Mouse (Mus musculus) fibroblast of lung, adult 2 months (primary cell): ENCODE data around the gene Fmo4.
A peak's percentile ranks its signal among the peaks of the same experiment; 100 is the strongest.
"Not testable (repeated sequence)": the region's sequence is repeated elsewhere in the genome, so short reads cannot be mapped to it uniquely, and the experiment has no call there.

ENCODE experiments used
- DNase-seq: peaks from one replicate; pipeline ENCODE4 v3.0.0-alpha.2; 2011; ENCODE audit warnings: low read depth

The Fmo4 gene

DNA sequence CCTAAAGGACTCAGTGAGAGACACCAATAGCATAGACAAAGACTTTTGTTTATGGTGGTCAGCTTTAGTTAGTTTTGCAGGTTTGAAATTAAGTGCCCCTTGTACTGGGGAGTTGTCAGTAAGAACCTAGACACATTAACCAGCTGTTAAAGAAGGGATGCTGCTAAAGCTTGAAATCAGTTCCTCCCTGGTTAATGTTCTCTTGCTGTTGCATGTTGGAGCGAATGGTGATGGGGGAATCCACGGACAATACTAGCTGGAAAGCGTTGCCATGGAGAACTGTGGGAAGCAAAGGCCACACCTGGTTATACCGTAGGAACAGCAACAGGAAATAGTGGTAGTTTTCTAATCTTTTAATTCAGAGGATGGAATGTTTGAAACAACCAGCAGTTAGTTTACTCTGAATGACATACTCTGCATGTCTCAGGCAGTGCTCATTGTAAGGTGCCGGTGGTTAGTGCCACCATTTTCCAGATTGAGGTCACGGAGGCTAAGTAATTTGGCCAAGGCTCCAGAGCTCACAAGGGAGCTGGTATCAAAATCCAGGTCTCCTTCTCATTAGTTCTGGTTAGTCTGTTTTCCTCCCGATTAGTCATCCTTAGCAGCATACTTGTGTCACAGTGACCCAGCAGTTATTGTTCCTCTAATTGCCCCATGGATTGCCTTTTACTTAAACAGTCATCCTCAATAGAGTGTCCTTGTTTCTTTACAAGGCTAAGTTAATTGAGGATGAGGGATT, 21.3 kb downstream of the Fmo4 start:
- peak; percentile 31 for DNase-seq

- DNase-seq: no peak
These were observed 28.6 kb downstream of the Fmo4 start for GRCm38 (mm10) chr1:162785222-162785621.

GRCm38 (mm10) chr1:162783669-162784248, 30.0 kb downstream of the Fmo4 start:
- no peak for DNase-seq

- not testable (repeated sequence) for DNase-seq
These were observed 32.7 kb downstream of the Fmo4 start for GRCm38 (mm10) chr1:162781035-162781434.

GRCm38 (mm10) chr1:162777943-162778538, 35.7 kb downstream of the Fmo4 start:
- no peak for DNase-seq

DNA sequence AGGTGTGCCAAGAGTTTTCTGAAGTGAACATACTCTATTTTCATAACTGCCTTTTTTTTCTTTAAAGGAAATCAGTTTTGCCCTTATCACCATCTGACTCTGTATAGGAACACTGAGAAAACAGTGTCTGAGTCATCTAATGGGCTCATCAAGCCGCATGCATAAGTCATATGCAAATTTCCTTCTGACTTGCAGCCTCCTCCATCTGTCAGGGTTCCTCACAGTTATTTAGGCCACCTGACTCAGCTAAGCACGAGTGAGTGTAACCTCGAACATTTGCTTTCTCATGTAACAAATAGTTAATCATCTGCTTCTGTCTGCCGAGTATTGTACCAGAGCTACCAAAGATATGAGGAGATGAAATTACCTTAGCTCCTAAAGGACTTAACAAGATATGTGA, 40.1 kb downstream of the Fmo4 start:
- DNase-seq: peak; percentile 39

- DNase-seq: peak; percentile 11
These were observed 42.0 kb downstream of the Fmo4 start for GRCm38 (mm10) chr1:162771617-162772360.

GRCm38 (mm10) chr1:162752009-162752408, 61.8 kb downstream of the Fmo4 start:
- DNase-seq: no peak

- DNase-seq: no peak
These were observed 64.2 kb downstream of the Fmo4 start for GRCm38 (mm10) chr1:162749607-162750006.

GRCm38 (mm10) chr1:162748761-162749160, 65.0 kb downstream of the Fmo4 start:
- DNase-seq: no peak
